Mouse (Mus musculus) heart, embryonic 11.5 days (tissue): Measurements from ENCODE around the gene Patj. TPM values are rescaled to one million over a fixed set of nuclear protein-coding genes. Genes with fewer than 3 reads are reported as not detected.

Experiments
- ATAC-seq: fragments of 200-750 bp; cut with Nextera tagmentation; replicated peaks from 2 replicates; pipeline ENCODE4 v1.8.0; 2017; ENCODE audit warnings: moderate library complexity; ENCODE audit not compliant: insufficient number of reproducible peaks, low FRiP score, low TSS enrichment
- H3K27ac ChIP-seq: fragments of 300-500 bp; sonication (generic); 2 replicates; pipeline ENCODE4 v1.5.1; 2014; ENCODE audit warnings: mild to moderate bottlenecking, low read depth, low read length
- H3K27me3 ChIP-seq: fragments of 300-500 bp; sonication (generic); 2 replicates; pipeline ENCODE4 v1.6.1; 2014; ENCODE audit warnings: mild to moderate bottlenecking, low read length, mixed read lengths; ENCODE audit not compliant: control insufficient read depth, insufficient read depth
- H3K36me3 ChIP-seq: fragments of 300-500 bp; sonication (generic); 2 replicates; pipeline ENCODE4 v1.6.1; 2014; ENCODE audit warnings: mild to moderate bottlenecking, low read length, moderate library complexity, mixed read lengths; ENCODE audit not compliant: control insufficient read depth, insufficient read depth
- H3K4me1 ChIP-seq: fragments of 300-500 bp; sonication (generic); 2 replicates; pipeline ENCODE4 v1.6.1; 2014; ENCODE audit warnings: low read length; ENCODE audit not compliant: control insufficient read depth, insufficient read depth
- H3K4me2 ChIP-seq: fragments of 300-500 bp; sonication (generic); 2 replicates; pipeline ENCODE4 v1.6.1; 2014; ENCODE audit warnings: mild to moderate bottlenecking, moderate library complexity
- H3K4me3 ChIP-seq: fragments of 300-500 bp; sonication (generic); 2 replicates; pipeline ENCODE4 v1.5.1; 2014; ENCODE audit warnings: low read depth, low read length
- H3K9ac ChIP-seq: fragments of 300-500 bp; sonication (generic); 2 replicates; pipeline ENCODE4 v1.6.1; 2014; ENCODE audit warnings: mild to moderate bottlenecking, low read depth, low read length, moderate library complexity
- H3K9me3 ChIP-seq: fragments of 300-500 bp; sonication (generic); replicated peaks from 2 replicates; pipeline ENCODE4 v1.6.1; 2016; ENCODE audit warnings: low read length; ENCODE audit not compliant: control insufficient read depth
- WGBS: fragments of 180-500 bp; shearing (Covaris S2); extraction: QIAGEN DNeasy Blood & Tissue Kit; methylation state at CpG from one replicate; pipeline ENCODE4 v1.1.7; 2014; ENCODE audit not compliant: insufficient replicate concordance; 5-methylcytosine and 5-hydroxymethylcytosine counted together
- polyA plus RNA-seq: library from polyadenylated mRNA; unstranded; fragments of >200 nt; fragmentation: Nextera tagmentation; extraction: Ambion mirVana; gene quantifications from 2 replicates; pipeline ENCODE4 v1.2.1, GENCODE M21; 2014

The Patj gene
- polyA plus RNA-seq, 1 experiment from 2014 or later, result 9.1 TPM

GRCm38 (mm10) chr4:98436664-98437363 is 41.2 kb downstream of the Patj start:
- no peak overlapping the region; the same call in 1 of the 2 replicates for H3K4me2 ChIP-seq
- H3K9me3 ChIP-seq, result no peaks in the 10 kb centered on the region
- H3K9ac ChIP-seq, result no peak overlapping the region
- H3K27me3 ChIP-seq, result no peaks in the 10 kb centered on the region
- no peaks in the 10 kb centered on the region for H3K4me1 ChIP-seq
- no peak overlapping the region for H3K4me3 ChIP-seq
- WGBS, result 64% methylated on average over 12 of the region's 12 CpGs
- H3K27ac ChIP-seq, result no peak overlapping the region
- ATAC-seq, result no peak
- H3K36me3 ChIP-seq, result no peaks in the 10 kb centered on the region

- H3K27ac ChIP-seq, result no peak overlapping the region
- no peak for ATAC-seq
Observed at GRCm38 (mm10) chr4:98439261-98440005, 43.8 kb downstream of the Patj start.

GRCm38 (mm10) chr4:98441248-98441647 is 45.7 kb downstream of the Patj start:
- Histone ChIP-seq H3K36me3 (no peaks in the 10 kb centered on the region), H3K4me1 (no peaks in the 10 kb centered on the region), H3K9ac (no peak overlapping the region), H3K4me3 (no peak overlapping the region), H3K27ac (no peak overlapping the region), H3K27me3 (no peaks in the 10 kb centered on the region), H3K9me3 (no peaks in the 10 kb centered on the region), H3K4me2 (no peak overlapping the region)
- no peak for ATAC-seq
- WGBS, result 76% methylated on average over 3 of the region's 3 CpGs

More at GRCm38 (mm10) chr4:98439261-98440005, 43.8 kb downstream of the Patj start:
- H3K9me3 ChIP-seq, result no peaks in the 10 kb centered on the region
- no peak overlapping the region for H3K9ac ChIP-seq
- no peak overlapping the region for H3K4me2 ChIP-seq
- H3K27me3 ChIP-seq, result no peaks in the 10 kb centered on the region
- no peaks in the 10 kb centered on the region for H3K36me3 ChIP-seq
- 82% methylated on average over 8 of the region's 8 CpGs for WGBS
- H3K4me3 ChIP-seq, result no peak overlapping the region
- no peaks in the 10 kb centered on the region for H3K4me1 ChIP-seq

DNA sequence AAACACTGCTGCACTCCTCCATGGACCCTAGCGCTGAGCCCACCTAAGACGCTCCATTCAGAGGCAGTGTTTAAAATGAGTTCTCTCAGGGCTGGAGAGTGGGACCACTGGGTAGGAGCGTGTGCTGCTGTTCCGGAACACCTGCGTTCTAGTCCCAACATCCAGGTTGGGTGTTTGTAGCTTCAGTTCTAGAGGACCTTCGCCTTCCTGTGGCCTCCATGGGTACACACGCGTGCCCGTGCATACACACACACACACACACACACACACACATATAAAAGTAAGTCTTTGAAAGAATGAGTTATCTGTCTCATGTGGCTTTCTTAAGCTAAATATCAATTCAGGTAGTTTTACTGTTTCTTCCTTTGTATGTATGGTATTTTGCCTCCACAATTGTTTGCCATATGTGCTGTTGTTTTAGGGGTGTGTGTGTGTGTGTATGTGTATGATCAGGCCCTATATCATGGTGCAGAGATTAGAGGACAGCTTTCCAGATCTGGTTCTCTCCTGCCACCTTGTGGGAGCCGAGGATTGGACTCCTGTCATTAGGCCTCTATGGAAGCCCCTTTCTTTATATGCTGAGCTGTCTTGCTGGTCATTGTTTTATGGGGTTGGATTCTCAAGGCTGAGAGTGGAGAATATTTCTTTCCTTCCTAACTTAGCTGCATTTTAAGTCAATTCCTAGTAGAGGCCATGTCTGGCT is 49.0 kb downstream of the Patj start:
- Histone ChIP-seq H3K4me3 (no peak overlapping the region), H3K9me3 (no peaks in the 10 kb centered on the region), H3K4me2 (no peak overlapping the region), H3K27me3 (no peaks in the 10 kb centered on the region), H3K36me3 (no peaks in the 10 kb centered on the region), H3K27ac (no peak overlapping the region), H3K9ac (no peak overlapping the region), H3K4me1 (no peaks in the 10 kb centered on the region)
- ATAC-seq, result no peak
- whole genome bisulfite sequencing, result 79% methylated on average over 10 of the region's 10 CpGs

DNA sequence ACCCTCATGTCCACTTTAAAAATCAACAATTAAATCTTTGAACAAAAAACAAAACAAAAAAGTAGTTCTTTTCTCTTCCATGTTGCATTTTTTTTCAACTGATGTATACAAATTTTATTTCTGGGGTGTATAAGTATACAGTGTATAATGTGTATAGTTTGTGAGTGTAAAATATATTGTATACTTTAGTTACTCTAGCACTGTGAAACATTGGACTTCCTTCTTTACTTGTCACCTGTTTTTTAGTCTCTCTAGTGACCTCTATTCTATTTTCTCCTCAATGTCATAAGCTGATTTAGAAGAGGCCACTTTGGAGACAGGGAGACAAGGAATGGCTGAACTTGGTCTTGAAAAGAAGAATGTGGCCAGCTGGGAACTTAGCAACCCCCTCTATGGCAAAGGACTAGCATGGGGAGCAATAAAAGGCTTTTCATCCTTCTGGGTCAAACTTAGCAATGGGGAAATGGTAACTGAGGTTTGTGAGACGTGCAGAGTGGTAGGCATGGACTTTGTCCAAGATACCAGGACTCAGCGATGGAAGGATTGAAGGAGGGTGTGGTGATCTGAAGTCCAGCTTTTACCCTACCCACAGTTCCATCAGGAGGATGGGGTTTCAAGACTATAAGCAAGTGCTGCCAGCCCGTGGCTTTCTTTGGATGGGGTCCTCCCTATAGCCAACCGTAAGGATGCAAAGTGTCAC is 54.1 kb downstream of the Patj start:
- H3K4me2 ChIP-seq, result no peak overlapping the region
- H3K4me1 ChIP-seq, result peaks cover 7% of the 10 kb centered on the region
- H3K9me3 ChIP-seq, result no peaks in the 10 kb centered on the region
- H3K4me3 ChIP-seq, result no peak overlapping the region
- H3K27ac ChIP-seq, result no peak overlapping the region
- H3K9ac ChIP-seq, result no peak overlapping the region
- no peaks in the 10 kb centered on the region for H3K27me3 ChIP-seq
- ATAC-seq, result no peak
- H3K36me3 ChIP-seq, result no peaks in the 10 kb centered on the region
- WGBS, result 75% methylated on average over 4 of the region's 4 CpGs

DNA sequence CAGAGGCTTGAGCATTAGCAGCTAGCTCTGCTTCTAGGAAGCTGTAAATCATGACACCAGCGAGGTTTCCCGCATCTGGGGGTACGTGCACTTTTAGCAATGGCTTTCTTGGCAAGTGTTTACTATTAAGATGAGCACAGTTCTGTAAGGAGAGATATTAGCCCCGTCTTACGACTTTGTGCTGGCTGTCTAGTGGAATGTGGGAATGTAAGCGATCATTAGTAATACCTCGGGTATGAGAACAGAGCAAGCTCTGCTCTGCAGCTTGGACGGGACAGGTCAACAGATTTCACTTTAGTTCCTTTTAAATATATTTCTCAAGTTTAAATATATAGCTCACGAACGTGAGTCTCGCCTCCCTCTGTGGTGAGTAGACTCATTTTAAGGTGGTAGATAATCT is 54.7 kb downstream of the Patj start:
- Histone ChIP-seq H3K4me3 (no peak overlapping the region), H3K4me2 (no peak overlapping the region), H3K9me3 (no peaks in the 10 kb centered on the region), H3K27me3 (no peaks in the 10 kb centered on the region), H3K9ac (no peak overlapping the region), H3K36me3 (no peaks in the 10 kb centered on the region), H3K4me1 (peaks cover 7% of the 10 kb centered on the region), H3K27ac (no peak overlapping the region)
- WGBS, result 82% methylated on average over 11 of the region's 11 CpGs
- no peak for ATAC-seq

- H3K27me3 ChIP-seq, result no peaks in the 10 kb centered on the region
- WGBS, result 80% methylated on average over 5 of the region's 5 CpGs
- peaks cover 7% of the 10 kb centered on the region for H3K4me1 ChIP-seq
- H3K36me3 ChIP-seq, result no peaks in the 10 kb centered on the region
- no peak for ATAC-seq
- H3K9me3 ChIP-seq, result no peaks in the 10 kb centered on the region
- no peak overlapping the region for H3K9ac ChIP-seq
- no peak overlapping the region for H3K4me3 ChIP-seq
- H3K27ac ChIP-seq, result no peak overlapping the region
- no peak overlapping the region for H3K4me2 ChIP-seq
Observed at GRCm38 (mm10) chr4:98450829-98451228, 55.2 kb downstream of the Patj start.

- ATAC-seq, result no peak
- no peak overlapping the region for H3K9ac ChIP-seq
- peaks cover 7% of the 10 kb centered on the region for H3K4me1 ChIP-seq
- no peak overlapping the region for H3K4me3 ChIP-seq
- no peaks in the 10 kb centered on the region for H3K9me3 ChIP-seq
- 66% methylated on average over 3 of the region's 3 CpGs for WGBS
- no peak overlapping the region for H3K4me2 ChIP-seq
- no peak overlapping the region for H3K27ac ChIP-seq
- H3K27me3 ChIP-seq, result no peaks in the 10 kb centered on the region
- no peaks in the 10 kb centered on the region for H3K36me3 ChIP-seq
Observed at GRCm38 (mm10) chr4:98451259-98451658, 55.7 kb downstream of the Patj start.
